Mouse (Mus musculus) cerebral cortex, adult 2 months (tissue): ENCODE measurements around the gene Rnf152.

ENCODE experiments used
- WGBS: fragments of 180-500 bp; shearing (Covaris S2); methylation state at CpG from one replicate; pipeline ENCODE4 v1.1.7; 2018; 5-methylcytosine and 5-hydroxymethylcytosine counted together

The Rnf152 gene

DNA sequence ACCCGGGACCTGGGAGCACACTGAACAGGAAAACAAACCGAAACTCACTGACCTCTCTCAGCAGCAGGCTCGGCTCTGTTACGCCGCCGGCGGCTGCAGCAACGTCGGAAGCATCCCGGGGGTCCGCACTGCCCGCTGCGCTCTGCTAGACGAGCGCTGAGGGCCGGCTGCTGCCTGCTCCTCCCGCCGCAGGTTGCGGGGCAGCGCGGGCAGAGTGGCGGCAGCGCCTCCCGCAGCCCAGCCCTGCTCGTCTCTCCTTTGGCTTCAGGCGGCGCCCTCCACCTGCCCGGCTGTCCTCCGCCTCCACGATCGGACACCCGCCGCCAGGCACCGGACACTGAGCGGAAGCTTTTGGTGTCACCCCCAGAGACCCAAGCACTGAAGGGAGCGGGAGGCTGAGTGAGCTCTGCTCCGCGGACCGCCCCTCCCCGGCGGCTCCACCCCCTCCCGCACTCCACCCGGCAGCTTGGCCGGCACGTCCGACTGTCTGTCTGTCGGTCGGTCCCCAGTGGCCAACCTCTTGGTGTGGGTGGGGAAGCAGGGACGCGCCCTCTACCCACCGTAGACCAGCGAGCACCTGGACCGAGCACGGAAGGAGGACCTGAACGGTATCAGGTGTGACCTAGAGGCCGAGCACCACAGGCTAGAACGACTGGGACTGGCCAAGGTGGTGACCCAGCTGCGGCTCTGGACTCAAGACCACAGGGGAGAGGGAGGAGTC lies at the start of gene Rnf152:
Rnf152 (minus strand) TSS at position 420 of the 721 bp plus-strand sequence.
- WGBS = 1% methylated on average over 57 of the region's 58 CpGs

DNA sequence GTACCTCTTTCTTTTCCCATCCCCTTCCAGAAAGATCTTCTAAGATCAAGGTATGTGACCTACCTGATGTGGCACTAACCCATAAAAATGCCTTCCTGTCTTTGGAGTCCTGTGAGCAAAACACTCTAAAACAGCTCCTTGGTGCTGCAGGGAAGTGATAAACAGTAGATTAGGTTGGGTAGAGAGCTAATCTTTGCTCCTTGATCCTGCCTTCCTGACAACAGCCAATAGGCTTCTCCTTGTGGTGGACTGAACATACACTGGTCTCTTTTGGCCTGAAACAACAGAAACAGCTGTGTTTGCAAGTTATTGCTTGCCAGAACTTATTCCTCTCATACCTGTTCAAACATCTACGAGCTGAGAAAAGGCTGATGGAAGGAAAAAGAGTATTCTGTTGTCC lies 46.3 kb upstream of the Rnf152 start:
- WGBS = 72% methylated on average over 1 of the region's 1 CpGs

DNA sequence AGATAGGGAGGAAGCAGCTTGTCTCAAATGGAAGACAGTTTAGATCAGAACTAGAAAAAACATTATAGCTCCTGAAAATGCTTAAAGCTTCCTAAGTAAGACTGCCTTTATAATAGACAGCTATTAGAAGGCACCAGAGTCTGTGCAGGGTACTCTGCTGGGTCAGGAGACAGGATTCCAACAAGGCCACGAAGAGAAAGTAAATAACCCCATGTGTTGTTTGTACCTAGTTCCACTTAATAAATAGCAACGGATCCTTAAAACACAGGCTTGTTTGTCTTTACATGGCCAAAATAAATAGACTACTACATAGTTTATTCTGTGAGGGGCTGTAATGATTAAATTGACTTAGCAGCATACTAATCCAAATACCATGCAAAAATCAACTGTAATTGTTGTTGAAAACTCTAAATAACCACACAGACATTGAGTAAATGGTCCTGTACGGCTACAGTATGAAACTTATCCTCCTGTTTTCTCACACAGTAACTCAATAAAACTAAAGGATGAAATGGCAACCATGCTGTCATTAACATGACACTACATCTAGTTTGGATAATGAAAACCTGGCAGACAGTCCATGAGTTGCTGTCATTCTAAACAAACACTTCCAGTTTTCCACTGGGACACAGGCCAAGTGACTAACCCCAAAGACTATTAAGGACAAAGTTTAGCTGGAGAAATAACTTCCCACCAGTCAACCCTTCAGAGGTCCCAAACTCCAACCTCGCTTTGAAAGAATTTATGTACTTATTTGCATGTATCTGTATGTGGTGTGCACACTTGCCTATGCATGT lies 27.8 kb upstream of the Rnf152 start:
- 62% methylated on average over 4 of the region's 4 CpGs for WGBS

DNA sequence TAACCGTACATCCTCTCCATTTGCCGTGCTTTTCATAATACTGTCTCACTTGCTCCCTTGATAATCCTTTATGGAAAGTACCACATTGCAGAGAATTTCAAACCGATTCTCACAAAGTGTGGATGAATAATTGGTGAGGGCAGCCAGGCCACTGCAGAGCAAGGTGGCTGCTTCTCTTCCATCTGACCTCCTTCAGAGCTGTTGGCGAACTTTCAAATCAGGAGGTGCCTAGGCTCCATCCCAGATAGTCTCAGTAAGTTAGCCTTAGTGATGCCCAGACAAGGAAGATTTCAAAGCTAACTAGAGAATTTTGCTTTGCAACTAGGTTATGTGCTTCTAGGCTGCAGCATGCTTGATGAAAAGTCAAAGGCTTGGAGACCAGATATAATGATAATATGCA lies 18.1 kb upstream of the Rnf152 start:
- WGBS = 91% methylated on average over 4 of the region's 4 CpGs

GRCm38 (mm10) chr1:105358896-105359295 lies 2.4 kb upstream of the Rnf152 start:
- 75% methylated on average over 4 of the region's 4 CpGs for WGBS

DNA sequence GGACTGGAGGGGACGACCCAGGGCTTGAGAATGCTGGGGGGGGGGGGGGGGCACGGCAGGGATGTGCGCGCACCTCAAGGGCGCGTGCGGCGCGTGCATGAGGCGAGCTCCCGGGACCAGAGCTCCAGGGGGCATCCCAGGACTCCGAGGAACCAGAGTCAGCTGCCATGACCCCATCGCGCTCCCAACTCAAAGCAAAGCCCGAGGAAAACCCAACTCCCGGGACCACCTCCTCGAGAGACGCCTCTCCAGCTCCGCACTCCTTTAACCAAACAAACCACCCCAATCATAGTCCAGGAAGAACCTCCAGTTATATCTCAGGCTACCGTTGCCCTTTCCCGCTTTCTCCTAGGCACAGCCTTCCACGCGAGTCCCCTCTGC lies 610 bp downstream of the Rnf152 start:
- WGBS = 0% methylated on average over 18 of the region's 23 CpGs

DNA sequence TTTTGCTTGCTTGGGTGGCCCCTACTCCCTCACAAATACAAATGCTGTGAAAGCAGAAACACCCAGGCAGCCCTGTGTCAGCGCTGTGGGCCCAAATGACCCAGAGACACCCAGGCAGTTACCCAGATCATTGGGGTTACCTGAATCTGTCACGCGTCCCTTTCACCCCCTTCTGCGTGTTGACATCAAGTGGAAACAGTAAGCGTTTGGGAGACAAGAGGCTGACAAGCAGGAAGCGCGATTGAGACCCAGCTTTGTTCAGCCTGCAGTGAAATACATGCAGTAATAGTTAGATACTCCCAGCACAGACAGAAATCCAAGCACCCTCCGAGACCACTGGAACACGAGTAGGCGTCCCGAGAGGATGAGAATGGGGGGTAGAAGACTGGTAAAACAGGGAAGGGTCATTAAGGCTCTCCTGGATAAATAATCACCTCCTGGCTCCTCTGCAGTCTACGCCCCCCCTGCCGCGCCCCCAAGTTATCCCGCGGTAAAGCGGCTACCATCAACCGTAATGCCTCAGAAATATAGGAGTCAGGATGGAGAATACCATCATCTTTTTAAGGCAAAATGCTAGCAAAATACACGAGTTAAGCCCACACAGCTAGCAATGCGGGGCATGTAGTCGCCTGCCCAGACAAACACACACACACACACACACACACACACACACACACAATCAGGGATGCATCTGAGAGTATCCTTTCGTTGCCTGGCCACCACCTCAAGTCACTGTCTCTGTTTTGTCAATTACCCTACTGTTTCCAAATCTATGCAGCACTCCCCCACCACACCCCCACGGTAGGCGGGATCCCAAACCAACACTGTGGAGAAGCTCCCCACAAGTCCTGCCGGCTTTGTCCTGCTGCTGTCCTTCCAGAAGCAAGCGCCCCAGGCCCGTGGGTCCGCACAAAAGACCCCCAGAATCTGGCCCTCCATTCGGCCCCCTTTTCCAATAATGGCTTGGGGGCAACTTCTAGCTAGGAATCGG lies 1.3 kb downstream of the Rnf152 start:
- 10% methylated on average over 30 of the region's 30 CpGs for WGBS

GRCm38 (mm10) chr1:105351806-105352205 lies 4.7 kb downstream of the Rnf152 start:
- 85% methylated on average over 4 of the region's 4 CpGs for WGBS

GRCm38 (mm10) chr1:105342305-105342704 lies 14.2 kb downstream of the Rnf152 start:
- WGBS = 82% methylated on average over 6 of the region's 6 CpGs

- 92% methylated on average over 4 of the region's 4 CpGs for WGBS
Observed at GRCm38 (mm10) chr1:105337397-105337796, 19.1 kb downstream of the Rnf152 start.

DNA sequence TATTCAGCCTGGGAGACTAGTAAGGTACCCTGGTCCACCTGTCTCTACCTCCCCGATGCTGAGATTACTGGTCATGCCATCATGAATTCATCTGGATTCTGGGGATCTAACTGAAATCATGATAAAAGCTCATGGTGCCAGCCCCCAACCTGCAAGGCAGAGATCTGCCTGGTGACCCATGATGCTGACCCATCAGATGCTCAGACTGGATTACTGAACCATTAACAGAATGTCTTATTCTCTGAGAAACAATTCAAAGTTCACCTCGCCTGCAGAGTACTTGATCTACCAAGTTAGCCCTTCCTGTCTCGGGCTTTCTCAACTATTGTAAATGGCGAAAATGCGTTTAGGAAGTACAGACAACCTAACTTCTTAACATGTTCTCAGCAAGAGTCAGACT lies 20.4 kb downstream of the Rnf152 start:
- WGBS = 96% methylated on average over 5 of the region's 5 CpGs

- WGBS = 91% methylated on average over 8 of the region's 8 CpGs
Observed at GRCm38 (mm10) chr1:105332087-105332731, 24.3 kb downstream of the Rnf152 start.

DNA sequence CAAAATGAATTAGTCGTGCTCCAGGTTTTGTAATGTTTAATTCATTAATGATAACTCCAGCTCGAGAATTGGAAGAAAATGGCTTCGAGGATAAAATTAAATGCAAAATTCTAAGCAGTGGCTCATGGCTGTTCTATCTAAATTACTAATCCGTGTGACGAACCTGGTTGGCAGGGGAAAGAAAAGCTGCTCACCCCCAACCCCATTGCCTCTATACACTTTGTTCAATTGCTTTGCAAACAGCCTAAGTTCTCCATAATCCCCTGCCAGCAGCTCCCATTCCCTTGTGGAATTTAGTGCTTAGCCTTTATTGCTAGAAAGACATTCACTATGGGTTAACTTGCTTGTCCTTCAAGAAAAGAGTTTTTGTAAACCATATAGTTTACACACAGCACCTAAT lies 24.9 kb downstream of the Rnf152 start:
- 63% methylated on average over 5 of the region's 5 CpGs for WGBS

GRCm38 (mm10) chr1:105330581-105331320 lies 25.8 kb downstream of the Rnf152 start:
- WGBS = 79% methylated on average over 5 of the region's 5 CpGs

DNA sequence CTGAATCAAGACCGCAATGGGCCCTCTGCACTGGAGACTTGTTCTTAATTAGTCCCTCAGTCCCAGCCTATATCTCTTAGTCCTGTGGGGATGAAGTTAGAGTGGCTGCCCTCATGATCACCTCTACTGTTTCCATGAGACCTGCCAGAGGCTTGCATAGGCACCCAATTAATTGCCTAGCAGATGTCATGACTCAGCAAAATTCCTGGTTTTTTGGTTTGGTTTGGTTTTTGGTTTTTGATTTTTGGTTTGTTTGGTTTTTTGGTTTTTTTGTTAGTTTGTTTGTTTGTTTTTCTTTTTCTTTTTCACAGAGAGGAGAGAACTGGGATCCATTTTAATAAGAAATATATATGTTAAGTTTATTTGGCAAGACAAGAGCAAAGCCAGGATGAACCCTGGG lies 28.7 kb downstream of the Rnf152 start:
- 100% methylated on average over 1 of the region's 1 CpGs for WGBS

DNA sequence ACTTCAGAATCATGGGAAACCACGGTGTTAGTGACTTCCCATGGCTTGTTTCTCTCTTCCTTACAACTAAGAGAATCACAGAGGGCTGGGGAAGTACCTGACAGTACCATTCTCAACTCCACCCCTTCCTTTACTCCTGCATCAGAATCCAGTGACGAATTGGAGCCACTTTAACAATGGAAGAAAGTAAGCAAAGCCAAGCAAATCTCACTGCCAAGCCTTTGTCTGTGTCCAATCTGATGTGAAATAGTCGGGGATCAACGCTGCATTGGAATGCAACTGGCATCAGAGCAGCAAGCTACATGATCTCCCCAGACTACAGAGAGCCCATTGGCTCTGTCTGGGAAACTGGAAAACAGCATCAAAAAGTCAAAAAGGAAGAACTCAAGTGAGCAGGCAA lies 31.9 kb downstream of the Rnf152 start:
- WGBS = 69% methylated on average over 4 of the region's 4 CpGs

DNA sequence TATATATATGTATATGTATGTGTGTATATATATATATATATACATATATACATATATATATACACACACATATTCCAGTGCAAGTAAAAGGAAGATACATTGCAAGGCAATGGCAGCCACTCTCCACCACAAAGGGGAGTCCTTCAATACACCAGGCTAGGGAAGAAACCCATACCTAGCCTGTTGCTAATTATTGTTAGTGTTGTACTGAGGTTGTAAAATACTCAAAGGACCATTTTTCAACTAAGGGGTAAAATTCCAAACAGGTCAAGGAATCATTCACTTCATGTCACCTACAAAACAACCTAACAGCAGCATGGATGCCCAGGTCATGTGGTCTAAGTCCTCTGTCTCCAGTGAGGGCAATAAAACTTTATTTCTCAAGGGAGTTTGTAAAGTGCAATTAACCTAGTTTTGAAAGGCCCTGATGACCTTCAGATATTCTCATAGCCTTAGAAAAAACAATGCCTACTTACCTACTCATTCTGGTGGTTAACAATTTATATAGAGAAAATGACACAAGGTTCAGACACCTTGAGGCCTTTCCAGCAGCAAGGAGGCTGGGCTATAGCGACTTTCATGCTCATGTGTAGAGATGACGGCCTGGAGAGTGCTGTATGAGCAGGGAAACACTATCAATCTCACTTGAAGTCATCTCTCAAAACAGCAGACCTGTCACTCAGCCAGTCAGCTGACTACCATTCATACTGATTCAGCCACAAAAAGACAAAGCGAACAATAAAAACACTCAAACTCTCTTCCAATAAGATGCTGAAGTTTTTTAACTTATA lies 42.3 kb downstream of the Rnf152 start:
- 98% methylated on average over 3 of the region's 3 CpGs for WGBS

GRCm38 (mm10) chr1:105312601-105312901 lies 44.0 kb downstream of the Rnf152 start:
- 82% methylated on average over 2 of the region's 2 CpGs for WGBS

GRCm38 (mm10) chr1:105311899-105312600 lies 44.5 kb downstream of the Rnf152 start:
- 76% methylated on average over 1 of the region's 1 CpGs for WGBS

GRCm38 (mm10) chr1:105302164-105302563 lies 54.3 kb downstream of the Rnf152 start:
- 41% methylated on average over 6 of the region's 6 CpGs for WGBS
